Mouse (Mus musculus): ENCODE data around the gene Foxp2. TPM values are rescaled to one million over a fixed set of nuclear protein-coding genes. Genes with fewer than 3 reads are reported as not detected.

Gene Foxp2
- polyA plus RNA-seq, 2 experiments, result 23.2 to 24.9 TPM

GRCm38 (mm10) chr6:15318343-15318742 lies 417.2 kb downstream of the Foxp2 start:
- no peak for ATAC-seq (ENCODE audit: low FRiP score, low read depth)
- 98% methylated on average over 2 of the region's 2 CpGs for WGBS
- no peaks in the 10 kb centered on the region for H3K9me3 ChIP-seq (ENCODE audit: control insufficient read depth, low read length)

GRCm38 (mm10) chr6:15321551-15321974 lies 420.4 kb downstream of the Foxp2 start:
- DNase-seq (ENCODE audit: low spot score) (peak; percentile 77), ATAC-seq (ENCODE audit: low FRiP score, low read depth) (peak; percentile 82)
- H3K4me3 ChIP-seq (replicated peaks; ENCODE audit: low read length), result no peak overlapping the region
- no peak overlapping the region for H3K9ac ChIP-seq (ENCODE audit: low read depth, low read length, severe bottlenecking)
- no peaks in the 10 kb centered on the region for H3K36me3 ChIP-seq (ENCODE audit: control insufficient read depth, insufficient read depth, low read length)
- TF ChIP-seq POLR2A (IDR thresholded peaks at IDR 0.05; ENCODE audit: borderline replicate concordance, extremely low read depth, insufficient read depth, insufficient read length), result no peak
- no peaks in the 10 kb centered on the region for H3K9me3 ChIP-seq (ENCODE audit: control insufficient read depth, low read length)
- peak overlapping the region; percentile 59; the same call in 1 of the 2 replicates for H3K27ac ChIP-seq (replicated peaks; ENCODE audit: low read depth, low read length)
- WGBS, result 15% methylated on average over 2 of the region's 2 CpGs
- no peak overlapping the region for H3K4me2 ChIP-seq (replicated peaks; ENCODE audit: low read depth, low read length, severe bottlenecking)
- H3K27me3 ChIP-seq (ENCODE audit: control insufficient read depth, insufficient read depth, low read length), result no peaks in the 10 kb centered on the region
- peaks cover 5% of the 10 kb centered on the region for H3K4me1 ChIP-seq (ENCODE audit: control insufficient read depth, insufficient read depth, low read length)

More at GRCm38 (mm10) chr6:15318343-15318742, 417.2 kb downstream of the Foxp2 start:
- Histone ChIP-seq H3K27me3 (ENCODE audit: control insufficient read depth, insufficient read depth, low read length) (no peaks in the 10 kb centered on the region), H3K4me1 (ENCODE audit: control insufficient read depth, insufficient read depth, low read length) (peaks cover 5% of the 10 kb centered on the region), H3K4me3 (replicated peaks; ENCODE audit: low read length) (no peak overlapping the region), H3K27ac (replicated peaks; ENCODE audit: low read depth, low read length) (no peak overlapping the region), H3K9ac (ENCODE audit: low read depth, low read length, severe bottlenecking) (no peak overlapping the region), H3K36me3 (ENCODE audit: control insufficient read depth, insufficient read depth, low read length) (no peaks in the 10 kb centered on the region), H3K4me2 (replicated peaks; ENCODE audit: low read depth, low read length, severe bottlenecking) (no peak overlapping the region)
- no peak for TF ChIP-seq POLR2A (IDR thresholded peaks at IDR 0.05; ENCODE audit: borderline replicate concordance, extremely low read depth, insufficient read depth, insufficient read length)
- no peak for DNase-seq (ENCODE audit: low spot score)

GRCm38 (mm10) chr6:15323099-15323498 lies 421.9 kb downstream of the Foxp2 start:
- Histone ChIP-seq H3K27ac (replicated peaks; ENCODE audit: low read depth, low read length) (no peak overlapping the region), H3K4me1 (ENCODE audit: control insufficient read depth, insufficient read depth, low read length) (peaks cover 5% of the 10 kb centered on the region), H3K4me2 (replicated peaks; ENCODE audit: low read depth, low read length, severe bottlenecking) (no peak overlapping the region), H3K4me3 (replicated peaks; ENCODE audit: low read length) (no peak overlapping the region), H3K9me3 (ENCODE audit: control insufficient read depth, low read length) (no peaks in the 10 kb centered on the region), H3K36me3 (ENCODE audit: control insufficient read depth, insufficient read depth, low read length) (no peaks in the 10 kb centered on the region), H3K27me3 (ENCODE audit: control insufficient read depth, insufficient read depth, low read length) (no peaks in the 10 kb centered on the region), H3K9ac (ENCODE audit: low read depth, low read length, severe bottlenecking) (no peak overlapping the region)
- no peak for DNase-seq (ENCODE audit: low spot score)
- no peak for TF ChIP-seq POLR2A (IDR thresholded peaks at IDR 0.05; ENCODE audit: borderline replicate concordance, extremely low read depth, insufficient read depth, insufficient read length)
- no peak for ATAC-seq (ENCODE audit: low FRiP score, low read depth)

GRCm38 (mm10) chr6:15347705-15348104 lies 446.6 kb downstream of the Foxp2 start:
- Histone ChIP-seq H3K4me1 (ENCODE audit: control insufficient read depth, insufficient read depth, low read length) (no peaks in the 10 kb centered on the region), H3K27ac (replicated peaks; ENCODE audit: low read depth, low read length) (no peak overlapping the region), H3K27me3 (ENCODE audit: control insufficient read depth, insufficient read depth, low read length) (no peaks in the 10 kb centered on the region), H3K4me2 (replicated peaks; ENCODE audit: low read depth, low read length, severe bottlenecking) (no peak overlapping the region), H3K4me3 (replicated peaks; ENCODE audit: low read length) (no peak overlapping the region), H3K9ac (ENCODE audit: low read depth, low read length, severe bottlenecking) (no peak overlapping the region), H3K36me3 (ENCODE audit: control insufficient read depth, insufficient read depth, low read length) (no peaks in the 10 kb centered on the region), H3K9me3 (ENCODE audit: control insufficient read depth, low read length) (no peaks in the 10 kb centered on the region)
- ATAC-seq (ENCODE audit: low FRiP score, low read depth) (no peak), DNase-seq (ENCODE audit: low spot score) (no peak)
- TF ChIP-seq POLR2A (IDR thresholded peaks at IDR 0.05; ENCODE audit: borderline replicate concordance, extremely low read depth, insufficient read depth, insufficient read length), result no peak
- 80% methylated on average over 3 of the region's 3 CpGs for WGBS

GRCm38 (mm10) chr6:15355852-15356251 lies 454.7 kb downstream of the Foxp2 start:
- Histone ChIP-seq H3K9ac (ENCODE audit: low read depth, low read length, severe bottlenecking) (no peak overlapping the region), H3K4me1 (ENCODE audit: control insufficient read depth, insufficient read depth, low read length) (no peaks in the 10 kb centered on the region), H3K27me3 (ENCODE audit: control insufficient read depth, insufficient read depth, low read length) (no peaks in the 10 kb centered on the region), H3K9me3 (ENCODE audit: control insufficient read depth, low read length) (no peaks in the 10 kb centered on the region), H3K4me3 (replicated peaks; ENCODE audit: low read length) (no peak overlapping the region), H3K27ac (replicated peaks; ENCODE audit: low read depth, low read length) (no peak overlapping the region), H3K4me2 (replicated peaks; ENCODE audit: low read depth, low read length, severe bottlenecking) (no peak overlapping the region), H3K36me3 (ENCODE audit: control insufficient read depth, insufficient read depth, low read length) (no peaks in the 10 kb centered on the region)
- WGBS, result 76% methylated on average over 4 of the region's 4 CpGs
- DNase-seq (ENCODE audit: low spot score) (no peak), ATAC-seq (ENCODE audit: low FRiP score, low read depth) (no peak)
- TF ChIP-seq POLR2A (IDR thresholded peaks at IDR 0.05; ENCODE audit: borderline replicate concordance, extremely low read depth, insufficient read depth, insufficient read length), result no peak

- no peak overlapping the region for H3K4me3 ChIP-seq (replicated peaks; ENCODE audit: low read length)
- no peaks in the 10 kb centered on the region for H3K36me3 ChIP-seq (ENCODE audit: control insufficient read depth, insufficient read depth, low read length)
- no peaks in the 10 kb centered on the region for H3K9me3 ChIP-seq (ENCODE audit: control insufficient read depth, low read length)
- ATAC-seq (ENCODE audit: low FRiP score, low read depth) (no peak), DNase-seq (ENCODE audit: low spot score) (no peak)
- no peak overlapping the region for H3K4me2 ChIP-seq (replicated peaks; ENCODE audit: low read depth, low read length, severe bottlenecking)
- H3K4me1 ChIP-seq (ENCODE audit: control insufficient read depth, insufficient read depth, low read length), result no peaks in the 10 kb centered on the region
- WGBS, result 79% methylated on average over 8 of the region's 8 CpGs
- no peak overlapping the region for H3K27ac ChIP-seq (replicated peaks; ENCODE audit: low read depth, low read length)
- H3K9ac ChIP-seq (ENCODE audit: low read depth, low read length, severe bottlenecking), result no peak overlapping the region
- TF ChIP-seq POLR2A (IDR thresholded peaks at IDR 0.05; ENCODE audit: borderline replicate concordance, extremely low read depth, insufficient read depth, insufficient read length), result no peak
- no peaks in the 10 kb centered on the region for H3K27me3 ChIP-seq (ENCODE audit: control insufficient read depth, insufficient read depth, low read length)
These were observed 469.1 kb downstream of the Foxp2 start for GRCm38 (mm10) chr6:15370281-15370680.

Measured in limb, embryonic 14.5 days (tissue).